Mouse (Mus musculus) neural tube, embryonic 10.5 days (tissue): ENCODE results near the gene Pptc7.
A peak's percentile ranks its signal among the peaks of the same experiment; 100 is the strongest.

Experiments
- DNase-seq: peaks from one replicate; pipeline ENCODE4 v3.0.0-alpha.2; 2017; ENCODE audit warnings: low spot score; ENCODE audit errors: extremely low spot score

Pptc7 gene

DNA sequence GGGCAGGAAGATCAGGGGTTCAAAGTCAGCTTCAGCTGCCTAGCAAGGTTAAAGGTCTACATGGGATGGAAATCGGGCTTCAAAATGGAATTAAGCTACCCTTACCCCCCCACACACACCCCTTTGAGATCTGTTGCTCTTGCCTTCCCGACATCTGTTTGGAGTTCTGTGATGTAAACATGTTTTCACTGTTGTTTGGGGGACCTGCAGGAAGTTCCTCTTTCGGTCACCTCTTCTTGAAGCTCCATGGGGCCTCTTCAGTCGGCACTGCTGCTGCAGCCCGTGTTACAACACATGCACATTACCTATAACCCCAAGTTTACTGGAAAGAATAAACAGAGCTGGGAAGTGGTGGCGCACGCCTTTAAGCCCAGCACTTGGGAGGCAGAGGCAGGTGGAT lies 17.0 kb upstream of the Pptc7 start:
- no peak for DNase-seq

- DNase-seq: peak; percentile 58
Observed at GRCm38 (mm10) chr5:122267899-122268298, 16.3 kb upstream of the Pptc7 start.

- DNase-seq: no peak
Observed at GRCm38 (mm10) chr5:122268858-122269604, 15.1 kb upstream of the Pptc7 start.

DNA sequence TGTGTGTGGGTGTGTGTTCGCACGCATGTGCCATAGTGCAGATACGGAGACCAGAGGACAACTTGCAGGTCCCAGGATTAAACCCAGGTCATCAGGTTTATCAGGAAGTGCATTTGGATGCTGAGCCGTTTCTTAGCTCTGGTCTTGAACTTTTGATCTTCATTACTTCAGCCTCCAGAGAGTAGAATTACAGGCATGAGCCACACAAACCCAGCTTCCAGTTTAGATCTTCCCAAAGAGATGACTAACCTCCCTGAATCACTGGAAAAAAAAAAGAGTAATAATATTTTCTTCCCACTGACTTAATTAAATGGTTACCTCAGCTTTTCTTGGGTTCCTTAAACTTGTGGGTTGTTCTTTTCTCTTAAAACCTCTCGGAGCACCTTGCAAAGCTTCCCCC lies 11.3 kb upstream of the Pptc7 start:
- no peak for DNase-seq

DNA sequence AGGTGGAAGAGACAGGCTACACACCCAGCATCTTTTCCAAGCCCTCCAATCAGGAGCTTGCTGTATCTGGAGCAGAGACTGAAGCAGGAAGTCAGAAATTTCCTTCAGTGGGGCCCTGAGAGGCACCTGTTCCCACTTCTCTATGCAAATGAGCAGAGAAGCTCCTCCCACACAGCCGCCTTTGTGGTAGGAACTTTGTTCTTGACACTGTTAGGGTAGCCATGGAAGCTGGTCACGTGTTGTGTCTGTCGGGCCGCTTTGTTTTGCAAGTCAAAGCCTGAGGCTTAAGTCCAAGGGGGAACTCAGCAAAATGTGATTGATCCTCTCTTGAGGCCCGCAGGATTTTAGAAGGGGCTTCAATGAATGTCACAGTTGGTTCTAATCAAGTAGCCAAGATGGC lies 9.4 kb upstream of the Pptc7 start:
- no peak for DNase-seq

GRCm38 (mm10) chr5:122278946-122279345 lies 5.2 kb upstream of the Pptc7 start:
- no peak for DNase-seq

GRCm38 (mm10) chr5:122279799-122280421 lies 4.3 kb upstream of the Pptc7 start:
- DNase-seq: no peak

DNA sequence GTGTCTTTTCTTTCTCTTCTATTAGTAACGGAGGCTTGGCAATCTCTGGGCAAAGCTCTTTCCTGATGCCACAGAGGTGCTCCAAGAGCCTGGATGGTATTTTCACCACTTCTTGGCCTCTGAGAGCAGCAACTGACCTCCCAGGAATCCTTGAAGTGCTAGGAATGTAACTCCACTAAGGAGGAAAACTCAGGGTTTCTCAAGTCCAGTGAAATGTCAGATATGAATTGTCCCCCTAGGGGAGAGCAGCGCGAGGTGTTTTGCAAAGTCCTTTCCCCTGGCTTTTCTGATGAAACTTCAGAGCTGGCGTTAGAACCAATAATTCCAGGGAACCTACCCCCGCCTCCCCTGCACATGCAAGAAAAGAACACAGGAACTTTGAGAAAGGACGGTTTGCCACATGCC lies 3.7 kb upstream of the Pptc7 start:
- DNase-seq: no peak

DNA sequence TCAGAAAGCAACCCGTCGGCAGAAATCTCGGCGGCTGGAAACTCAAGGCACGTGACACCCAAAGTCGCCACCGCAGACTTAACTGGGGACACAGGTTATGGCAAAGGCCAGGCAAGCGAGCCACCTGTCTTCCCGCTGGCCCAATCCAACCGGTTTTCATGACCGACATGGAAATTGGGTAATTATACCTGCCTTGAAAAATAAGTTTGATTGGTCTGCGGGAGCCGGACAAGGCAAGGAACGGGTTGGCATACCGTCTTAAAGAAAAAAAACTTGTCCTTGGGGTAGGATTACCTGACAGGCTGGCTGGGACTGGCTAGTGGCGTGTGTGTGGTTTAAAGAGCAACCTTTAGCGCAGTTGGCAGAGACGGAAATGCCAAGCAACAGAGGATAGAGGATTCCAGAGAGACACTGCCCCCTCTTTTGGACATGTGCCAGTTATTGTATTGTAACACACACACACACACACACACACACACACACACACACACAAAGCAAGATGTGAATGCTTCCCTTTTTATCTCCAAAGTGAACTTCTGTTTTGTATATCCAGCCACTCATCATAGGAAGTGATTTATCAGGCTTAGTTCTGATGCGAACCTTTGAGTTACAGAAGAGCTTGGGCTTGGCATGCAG lies 3.2 kb upstream of the Pptc7 start:
- DNase-seq: no peak

DNA sequence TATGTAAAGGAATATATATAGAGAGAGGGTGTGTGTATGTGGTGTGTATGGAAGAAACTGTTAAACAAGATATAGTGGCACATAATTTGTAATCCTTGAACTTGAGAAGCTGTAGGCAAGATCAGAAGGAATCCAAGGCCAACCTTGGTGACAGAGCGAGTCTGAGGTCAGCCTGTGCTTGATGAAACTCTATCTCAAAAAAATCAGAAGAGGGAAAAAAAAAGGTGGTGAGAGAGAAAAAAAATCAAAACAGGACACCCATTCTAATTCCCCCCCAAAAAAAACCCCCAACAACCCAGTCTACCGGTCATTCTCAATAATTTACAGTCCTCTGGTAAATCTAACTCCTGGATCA lies 360 bp upstream of the Pptc7 start:
- DNase-seq: no peak

GRCm38 (mm10) chr5:122285029-122285766 lies 1.0 kb downstream of the Pptc7 start:
- no peak for DNase-seq

- DNase-seq: no peak
Observed at GRCm38 (mm10) chr5:122285767-122286150, 1.6 kb downstream of the Pptc7 start.

DNA sequence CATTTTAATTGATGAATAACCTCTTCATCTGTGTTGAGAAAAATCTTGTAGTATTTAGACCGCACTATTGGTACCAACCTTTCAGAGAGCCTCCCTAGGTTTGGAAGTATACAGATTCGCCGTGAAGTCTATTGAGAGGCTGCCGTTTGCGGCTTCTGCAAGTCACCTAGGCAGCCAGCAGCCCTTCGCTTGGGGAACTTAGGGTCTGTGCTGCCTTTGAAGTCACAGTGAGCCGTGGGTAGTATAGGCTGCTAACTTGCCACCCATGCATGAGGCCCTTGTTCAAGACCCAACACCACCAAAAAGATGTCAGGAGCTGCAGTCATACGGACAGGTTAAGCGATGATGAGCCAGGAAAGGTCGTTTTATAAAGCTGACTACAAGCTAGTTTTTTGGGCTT lies 2.0 kb downstream of the Pptc7 start:
- DNase-seq: no peak

DNA sequence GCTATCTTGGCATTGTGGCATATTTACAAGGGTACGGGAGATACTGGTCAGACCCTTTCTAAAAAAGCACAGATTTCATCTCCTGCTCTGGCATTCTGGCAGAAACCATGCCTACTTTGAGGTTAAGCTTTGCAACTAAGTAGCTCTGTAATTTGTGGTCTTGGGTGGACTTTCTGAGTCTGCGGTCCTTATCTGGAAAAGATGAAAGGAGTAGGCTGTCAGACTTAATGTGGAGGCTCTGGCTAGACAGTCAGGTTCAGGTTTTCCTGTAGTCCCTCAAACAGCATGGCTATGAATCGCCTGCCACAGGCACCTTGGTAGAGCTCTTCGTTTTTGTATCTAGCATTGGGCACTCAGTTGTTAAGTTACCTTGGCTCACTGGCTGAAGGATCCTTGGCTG lies 2.9 kb downstream of the Pptc7 start:
- DNase-seq: no peak

DNA sequence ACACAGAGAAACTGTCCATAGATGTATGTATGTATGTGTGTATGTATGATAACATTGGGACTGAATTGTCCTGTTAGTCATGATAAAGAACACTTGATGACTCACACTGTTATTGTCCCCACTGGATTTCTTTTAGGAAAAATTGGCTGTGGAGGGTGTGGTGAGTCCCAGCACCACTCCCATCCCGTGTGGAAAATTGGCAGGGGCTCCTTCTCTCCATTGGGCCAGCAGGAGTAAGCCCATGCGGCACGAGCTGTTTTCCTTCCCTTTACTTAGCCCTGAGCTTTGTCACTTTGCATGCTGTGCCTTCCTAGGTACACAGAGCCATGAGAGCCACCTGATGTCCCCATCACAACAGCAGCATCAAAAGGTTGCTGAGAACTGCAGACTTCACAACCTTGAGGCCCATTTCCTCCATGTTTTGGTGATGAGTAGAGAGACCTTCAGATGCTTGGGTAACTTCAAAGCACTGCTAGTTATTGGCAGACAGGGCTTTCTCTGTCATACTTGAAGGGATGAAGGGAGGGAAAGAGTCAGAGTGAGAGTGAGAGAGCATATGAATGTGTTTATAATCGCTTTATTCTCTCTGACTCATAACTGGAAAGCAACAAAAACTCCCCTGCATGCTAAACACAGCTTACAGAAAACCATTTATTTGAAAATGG lies 4.1 kb downstream of the Pptc7 start:
- DNase-seq: no peak

GRCm38 (mm10) chr5:122291149-122291548 lies 7.0 kb downstream of the Pptc7 start:
- no peak for DNase-seq

GRCm38 (mm10) chr5:122291553-122292339 lies 7.6 kb downstream of the Pptc7 start:
- DNase-seq: no peak

GRCm38 (mm10) chr5:122293131-122293530 lies 9.0 kb downstream of the Pptc7 start:
- DNase-seq: no peak

GRCm38 (mm10) chr5:122294219-122294735 lies 10.1 kb downstream of the Pptc7 start:
- no peak for DNase-seq

DNA sequence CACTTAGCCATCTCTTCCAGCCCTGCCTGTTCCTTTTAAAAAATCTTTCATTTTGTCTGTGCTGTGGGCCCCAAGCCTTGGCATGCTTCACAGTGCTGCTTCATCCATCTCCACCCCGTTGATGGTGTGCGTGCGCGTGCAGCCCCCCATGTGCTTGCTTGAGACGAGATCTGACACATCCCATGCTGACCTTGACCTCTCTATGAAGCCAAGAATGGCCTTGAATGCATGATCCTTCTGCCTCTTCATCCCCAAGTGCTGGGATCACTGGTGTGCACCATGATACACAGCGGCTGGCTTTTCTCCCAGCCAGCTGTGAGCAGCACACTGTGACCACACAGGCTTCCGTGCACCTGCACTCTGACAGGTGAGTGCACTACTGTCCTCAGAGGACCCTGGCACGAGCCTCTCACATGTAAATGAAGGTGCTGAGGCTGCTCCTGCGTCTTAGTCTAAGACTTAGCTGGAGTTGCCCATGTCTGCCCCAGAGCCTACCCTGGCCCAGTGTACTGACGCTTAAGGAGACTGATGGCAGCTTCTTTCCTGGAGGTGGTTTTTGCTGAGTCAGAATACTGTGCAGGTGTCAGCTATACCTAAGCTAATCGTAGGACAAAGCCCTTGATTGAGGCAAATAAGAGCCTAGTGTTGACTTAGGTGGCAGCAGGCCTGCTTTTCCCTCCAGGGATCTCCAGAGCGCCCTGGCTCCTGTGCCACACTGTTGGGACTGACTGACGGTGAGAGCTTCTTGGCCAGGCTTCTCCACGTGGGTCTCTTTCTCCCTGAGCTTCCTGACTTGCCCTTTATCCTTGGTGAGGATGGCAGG lies 11.2 kb downstream of the Pptc7 start:
- no peak for DNase-seq
